Mouse (Mus musculus) monocyte, adult 5-6 weeks (primary cell): ENCODE measurements around the gene Gatad2b. TPM values are rescaled to one million over a fixed set of nuclear protein-coding genes. Genes with fewer than 3 reads are reported as not detected.
"Not testable (repeated sequence)": the region's sequence is repeated elsewhere in the genome, so short reads cannot be mapped to it uniquely, and the experiment has no call there.

Source experiments
- ATAC-seq: fragments of 153-309, 156-312 bp; replicated peaks from 2 replicates; pipeline ENCODE4 v1.8.0; 2017; ENCODE audit warnings: mild to moderate bottlenecking; ENCODE audit not compliant: low TSS enrichment, insufficient number of reproducible peaks, severe bottlenecking, poor library complexity, low FRiP score
- total RNA-seq: library from RNA; stranded (forward); fragments of 200-1000, 200-491, 200-594 nt; gene quantifications from 3 replicates; pipeline ENCODE4 v1.2.3, GENCODE M21; 2017

The Gatad2b gene
- total RNA-seq, result 26.9 to 46.5 TPM (median 34.1 TPM) in 3 replicates

- ATAC-seq, result peak; percentile 98
Observed at GRCm38 (mm10) chr3:90292345-90293275, at the start of gene Gatad2b. Gene Gatad2b, plus strand, starts transcription at chr3:90293178.

- ATAC-seq, result no peak
Observed at GRCm38 (mm10) chr3:90245406-90245805, 47.6 kb upstream of the Gatad2b start.

DNA sequence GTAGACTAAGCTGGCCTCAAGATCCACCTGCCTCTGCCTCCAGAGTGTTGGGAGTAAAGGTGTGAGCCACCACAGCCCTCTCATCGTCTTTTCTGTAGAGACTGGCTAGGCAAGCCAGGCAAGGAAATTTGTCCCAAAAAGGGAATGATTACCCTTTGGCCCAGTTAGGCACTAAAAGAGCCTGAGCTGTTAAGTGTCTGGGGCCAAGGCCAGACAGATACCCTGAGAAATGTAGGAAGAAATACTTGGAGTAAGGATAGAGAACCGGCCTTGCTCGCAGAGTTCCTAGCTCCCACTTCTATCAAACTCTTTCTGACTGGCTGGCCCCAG lies 45.4 kb upstream of the Gatad2b start:
- ATAC-seq, result no peak

- peak; percentile 93 for ATAC-seq
Observed at GRCm38 (mm10) chr3:90247960-90248745, 44.8 kb upstream of the Gatad2b start, which contains the start of gene Slc39a1. Gene Slc39a1, plus strand, starts transcription at chr3:90248172.

GRCm38 (mm10) chr3:90248746-90249100 lies 44.3 kb upstream of the Gatad2b start:
- ATAC-seq, result peak; percentile 7; the same call in 1 of the 2 replicates

DNA sequence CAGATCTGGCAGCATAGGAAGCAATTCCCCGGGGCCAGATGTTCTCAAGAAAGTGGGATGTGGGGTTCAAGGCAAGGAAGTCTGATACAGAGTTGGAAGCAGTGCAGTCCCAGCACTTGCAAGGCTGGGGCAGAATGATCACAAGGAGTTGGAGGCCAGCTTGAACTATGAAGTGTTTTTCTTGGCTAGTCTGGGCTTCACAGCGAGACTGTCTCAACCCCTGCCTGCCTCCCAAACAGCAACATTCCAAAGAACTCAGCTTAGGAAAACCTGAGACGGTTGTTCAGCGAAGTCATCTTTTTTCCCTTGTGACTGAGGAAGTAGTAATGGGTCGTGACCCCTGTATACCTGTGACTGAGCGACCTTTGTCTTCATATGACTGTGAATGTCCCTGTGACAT lies 42.2 kb upstream of the Gatad2b start:
- ATAC-seq, result no peak

GRCm38 (mm10) chr3:90251731-90252226 lies 41.2 kb upstream of the Gatad2b start:
- not testable (repeated sequence) for ATAC-seq

DNA sequence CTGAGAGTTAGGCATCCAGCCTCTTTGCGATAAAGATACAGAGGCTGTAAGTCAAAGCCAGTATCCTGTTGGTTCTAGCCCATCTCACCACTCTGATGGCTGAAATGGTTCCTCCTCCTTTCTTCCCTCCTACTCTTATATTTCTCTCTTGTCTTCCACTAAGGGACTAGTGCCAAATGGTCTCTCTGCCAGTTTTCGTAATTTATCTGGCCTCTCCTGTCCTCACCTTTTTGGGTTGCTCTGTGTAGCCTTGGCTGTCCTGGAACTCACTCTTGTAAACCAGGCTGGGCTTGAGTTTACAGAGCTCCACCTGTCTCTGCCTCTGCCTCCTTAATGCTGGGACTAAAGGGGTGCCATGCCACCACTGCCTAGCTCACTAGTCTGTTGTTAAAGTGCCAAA lies 40.3 kb upstream of the Gatad2b start:
- not testable (repeated sequence) for ATAC-seq

GRCm38 (mm10) chr3:90253174-90253573 lies 39.8 kb upstream of the Gatad2b start:
- ATAC-seq, result not testable (repeated sequence)

DNA sequence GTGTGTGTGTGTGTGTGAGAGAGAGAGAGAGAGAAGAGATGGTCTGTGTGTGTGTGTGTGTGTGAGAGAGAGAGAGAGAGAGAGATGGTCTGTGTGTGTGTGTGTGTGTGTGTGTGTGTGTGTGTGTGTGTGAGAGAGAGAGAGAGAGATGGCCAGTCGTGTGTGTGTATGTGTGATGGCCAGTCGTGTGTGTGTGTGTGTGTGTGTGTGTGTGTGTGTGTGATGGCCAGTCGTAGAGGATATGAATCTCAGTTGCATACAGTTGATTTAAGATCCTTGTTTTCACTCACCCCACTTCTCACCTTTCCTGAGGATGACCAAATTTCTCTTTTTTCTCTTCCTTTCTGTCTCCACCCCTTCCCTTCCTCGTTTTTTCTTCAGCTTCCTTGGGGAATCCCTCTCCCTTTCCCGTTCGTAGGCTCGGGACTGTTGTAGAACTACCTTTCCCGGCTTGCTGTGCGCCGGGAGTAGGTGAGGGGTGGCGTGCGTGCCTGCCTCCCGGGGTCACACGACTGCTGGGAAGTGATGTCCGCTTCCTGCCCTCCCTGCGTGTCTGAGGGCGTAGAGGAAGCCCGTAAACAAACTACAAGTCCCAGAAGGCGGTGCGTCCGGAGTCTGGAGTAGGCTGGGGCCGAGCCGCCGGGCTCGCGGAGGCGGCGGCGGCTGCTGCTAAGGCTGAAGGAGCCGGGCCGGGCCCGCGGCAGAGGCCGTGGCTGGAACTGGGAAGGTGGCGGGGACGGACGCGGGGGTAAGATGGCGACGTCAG lies 39.1 kb upstream of the Gatad2b start, which contains the start of gene Crtc2:
TSS of gene Crtc2 (plus strand) at position 511 of the 766 bp plus-strand sequence.
- peak; percentile 98 for ATAC-seq

GRCm38 (mm10) chr3:90254419-90255193 lies 38.4 kb upstream of the Gatad2b start:
- peak; percentile 23 for ATAC-seq

DNA sequence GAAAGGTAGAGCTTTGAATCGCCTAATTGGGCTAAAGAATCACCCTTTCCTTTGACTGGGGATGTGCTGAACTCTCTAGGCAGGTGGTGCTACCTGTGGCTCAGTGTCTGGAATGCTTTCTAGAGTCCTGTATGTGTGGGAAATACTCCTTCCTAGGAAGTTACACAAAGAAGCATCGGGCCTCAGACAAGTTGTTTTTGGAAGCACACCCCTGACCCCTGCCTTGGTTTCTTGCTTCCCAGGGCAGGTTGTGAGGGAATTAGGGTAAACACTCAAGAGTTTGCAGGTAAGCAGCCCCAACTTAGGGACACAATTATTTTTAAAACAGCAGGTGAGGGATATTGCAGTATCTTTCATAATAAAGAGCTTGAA lies 37.8 kb upstream of the Gatad2b start:
- no peak for ATAC-seq

DNA sequence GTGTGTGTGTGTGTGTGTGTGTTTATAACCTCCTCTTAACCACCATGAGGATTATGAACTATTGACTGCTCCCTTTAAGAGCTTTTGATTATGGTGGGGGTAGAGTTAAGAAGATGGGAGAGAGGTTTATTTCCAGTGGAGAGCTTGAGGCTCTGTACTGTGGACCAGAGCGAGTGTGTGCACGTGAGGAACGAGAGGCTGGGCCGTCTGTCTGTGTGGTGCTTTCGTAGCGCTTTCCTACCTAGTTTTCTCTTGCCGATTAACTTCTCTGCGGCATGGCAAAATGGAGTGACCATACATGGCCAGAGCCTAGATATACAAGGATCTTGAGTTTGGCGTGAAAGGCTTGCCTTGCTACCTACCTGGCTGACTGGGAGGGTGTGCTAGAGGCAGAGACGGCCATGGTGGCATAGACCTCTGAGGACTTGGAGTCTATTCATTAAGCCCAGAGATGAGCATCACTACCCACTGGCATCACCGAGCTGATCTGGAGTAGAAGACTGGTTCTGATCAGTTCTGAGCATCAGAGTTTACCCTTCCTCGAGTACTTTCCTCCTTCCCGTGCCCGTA lies 37.1 kb upstream of the Gatad2b start:
- no peak for ATAC-seq

DNA sequence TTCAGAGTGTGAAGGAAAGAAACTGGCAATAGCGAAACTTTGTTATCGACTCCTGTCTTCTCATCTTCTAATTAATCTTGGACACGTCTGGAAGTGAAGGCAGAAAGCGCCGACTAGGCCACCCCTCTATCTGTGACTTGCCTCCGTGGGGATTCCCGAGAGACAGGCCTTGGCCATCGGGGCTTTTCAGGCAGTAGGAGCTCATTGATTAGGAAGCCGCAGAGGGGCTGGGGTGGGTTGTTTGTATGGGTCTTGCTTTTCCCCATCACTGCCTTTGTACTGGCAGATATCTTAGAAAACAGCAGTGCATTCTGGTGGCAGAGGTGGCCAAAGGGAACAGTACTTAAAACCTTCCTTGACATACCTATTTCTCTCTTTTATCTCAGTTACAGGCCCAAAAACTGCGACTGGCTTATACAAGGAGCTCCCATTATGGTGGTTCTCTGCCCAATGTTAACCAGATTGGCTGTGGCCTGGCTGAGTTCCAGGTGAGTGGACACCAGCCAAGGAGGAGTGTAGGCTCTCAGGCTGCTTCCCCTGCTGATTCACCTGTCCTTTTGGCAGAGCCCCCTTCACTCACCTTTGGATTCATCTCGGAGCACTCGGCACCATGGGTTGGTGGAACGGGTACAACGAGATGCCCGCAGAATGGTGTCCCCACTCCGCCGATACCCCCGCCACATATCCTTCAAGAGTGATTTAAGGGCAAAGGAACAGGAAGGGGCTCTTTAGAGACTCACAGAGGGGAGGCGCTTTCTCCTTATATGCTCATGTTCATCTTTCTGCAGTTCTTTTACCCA lies 36.0 kb upstream of the Gatad2b start:
- ATAC-seq, result no peak

GRCm38 (mm10) chr3:90258521-90258920 lies 34.5 kb upstream of the Gatad2b start:
- ATAC-seq, result no peak

DNA sequence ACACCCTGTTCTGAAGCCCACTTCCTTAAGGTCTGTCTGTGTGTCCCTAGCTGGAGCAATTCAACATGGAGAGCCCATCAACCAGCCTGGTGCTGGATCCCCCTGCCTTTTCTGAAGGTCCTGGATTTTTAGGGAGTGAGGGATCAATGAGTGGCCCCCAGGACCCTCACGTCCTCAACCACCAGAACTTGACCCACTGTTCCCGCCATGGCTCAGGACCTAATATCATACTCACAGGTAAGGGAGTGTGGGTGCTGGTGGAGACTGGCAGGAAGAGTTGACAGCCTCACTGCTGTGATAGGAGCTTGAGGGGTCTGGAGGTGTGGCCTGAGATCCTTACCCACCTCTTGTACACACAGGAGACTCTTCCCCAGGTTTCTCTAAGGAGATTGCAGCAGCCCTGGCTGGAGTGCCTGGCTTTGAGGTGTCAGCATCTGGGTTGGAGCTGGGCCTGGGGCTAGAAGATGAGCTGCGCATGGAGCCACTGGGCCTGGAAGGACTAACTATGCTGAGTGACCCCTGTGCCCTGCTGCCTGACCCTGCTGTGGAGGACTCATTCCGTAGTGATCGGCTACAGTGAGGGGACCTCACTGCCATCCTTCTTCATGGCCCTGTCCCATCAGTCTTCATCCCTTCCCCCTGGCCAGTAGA lies 29.7 kb upstream of the Gatad2b start:
- ATAC-seq, result no peak

DNA sequence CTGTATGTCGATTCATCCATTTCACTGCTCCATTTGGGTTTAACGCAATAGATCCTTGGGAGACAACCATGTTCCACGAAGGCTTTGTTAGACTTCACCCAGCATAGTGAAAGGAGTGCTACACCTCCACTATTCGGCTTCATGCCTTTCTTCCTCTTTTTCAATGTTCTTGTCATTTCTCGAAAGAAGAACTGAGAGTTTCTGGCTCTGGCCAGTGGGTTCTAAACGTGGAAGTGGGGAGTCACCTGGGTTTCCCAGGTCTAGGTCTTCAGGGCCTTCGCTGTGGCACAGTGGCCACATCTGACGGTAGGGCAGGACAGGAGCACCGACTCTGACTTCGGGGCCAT lies 28.3 kb upstream of the Gatad2b start:
- ATAC-seq, result no peak; the same call in 1 of the 2 replicates
